Mouse (Mus musculus) layer of hippocampus, adult 6 months (tissue): ENCODE measurements around the gene Tmem181a. TPM values are rescaled to one million over a fixed set of nuclear protein-coding genes. Genes with fewer than 3 reads are reported as not detected.

Experiments used
- long read RNA-seq, 2 experiments: library from polyadenylated mRNA; unstranded; transcript quantifications; one replicate each; pipeline ENCODE4 v2.0.0; 2019 to 2020
- polyA plus RNA-seq: library from polyadenylated mRNA; unstranded; fragments of <200 nt; fragmentation: Nextera tagmentation; gene quantifications from 2 replicates; pipeline ENCODE4 v1.2.3, GENCODE M21; 2021

The Tmem181a gene
- polyA plus RNA-seq = 32.4 and 33.2 TPM in 2 replicates
- long read RNA-seq, experiment 1, full-length matches to known transcripts = 21 of 71 reads
- long read RNA-seq, experiment 1, partial matches to known transcripts = 48 of 71 reads
- long read RNA-seq, experiment 1, other reads (novel, unspliced or antisense) = 2 of 71 reads
- long read RNA-seq, experiment 2, full-length matches to known transcripts = 121 of 162 reads
- long read RNA-seq, experiment 2, partial matches to known transcripts = 9 of 162 reads
- long read RNA-seq, experiment 2, other reads (novel, unspliced or antisense) = 32 of 162 reads

GRCm38 (mm10) chr17:6256400-6257069, at the start of gene Tmem181a:
TSS of gene Tmem181a (plus strand) at chr17:6256860.

DNA sequence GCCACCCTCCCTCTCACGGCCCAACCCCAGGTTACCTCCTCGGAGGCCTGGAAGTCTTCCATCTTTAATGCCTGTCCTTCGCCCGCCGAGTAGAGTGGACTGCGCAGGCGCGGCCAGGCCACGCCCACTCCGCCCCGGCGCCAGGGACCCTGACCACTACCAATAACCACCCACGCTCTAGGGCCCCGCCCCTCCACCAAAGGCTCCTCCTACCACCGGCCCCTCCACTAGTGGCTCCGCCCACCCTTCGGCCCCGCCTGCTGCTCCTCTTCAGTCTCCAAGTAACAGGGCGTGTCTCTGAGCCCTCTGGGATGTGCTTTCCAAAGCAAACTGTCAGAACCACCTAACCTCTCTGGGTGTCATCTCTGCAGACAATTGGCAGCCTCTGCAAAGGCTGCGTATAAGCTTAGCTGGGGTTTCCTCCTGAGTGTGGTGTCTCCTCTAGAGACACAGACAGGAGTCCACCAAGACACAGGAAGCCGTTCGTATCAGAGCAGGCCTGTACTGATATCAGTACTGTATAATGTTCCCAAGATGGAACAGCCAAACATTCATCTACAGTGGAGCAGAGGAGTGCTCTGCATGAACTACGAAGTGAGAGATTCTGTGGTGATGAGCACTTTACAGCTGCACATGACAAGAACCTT, 60.8 kb downstream of the Tmem181a start, which contains the start of gene Dynlt1a:
Dynlt1a (minus strand) TSS at position 162 of the 647 bp plus-strand sequence.

Other genes starting within 250 kb of the Tmem181a start
- 2.5 and 2.8 TPM in 2 replicates for gene Serac1, start 177.1 kb upstream of the Tmem181a start, polyA plus RNA-seq
- 242 and 246 TPM in 2 replicates for gene Gtf2h5, start 177.1 kb upstream of the Tmem181a start, polyA plus RNA-seq
- 35.5 and 42.7 TPM in 2 replicates for gene Tulp4, start 150.4 kb upstream of the Tmem181a start, polyA plus RNA-seq
- 7.2 and 10.8 TPM in 2 replicates for gene Dynlt1a, start 60.6 kb downstream of the Tmem181a start, polyA plus RNA-seq
- gene Dynlt1b, start 173.3 kb downstream of the Tmem181a start, polyA plus RNA-seq = 33.7 and 49.7 TPM in 2 replicates